Mouse (Mus musculus) urinary bladder, postnatal 25 days (tissue): ENCODE data around the gene Msi2.

Experiments used
- DNase-seq: peaks from one replicate; pipeline ENCODE4 v3.0.0; 2022; ENCODE audit warnings: low spot score

Gene Msi2

GRCm38 (mm10) chr11:88482236-88482635 is 236.1 kb downstream of the Msi2 start:
- DNase-seq, result no peak

GRCm38 (mm10) chr11:88481602-88482161 is 236.6 kb downstream of the Msi2 start:
- DNase-seq, result no peak

GRCm38 (mm10) chr11:88481092-88481601 is 237.2 kb downstream of the Msi2 start:
- DNase-seq, result no peak

GRCm38 (mm10) chr11:88479498-88479897 is 238.8 kb downstream of the Msi2 start:
- DNase-seq, result no peak

GRCm38 (mm10) chr11:88474889-88475440 is 243.3 kb downstream of the Msi2 start:
- DNase-seq, result no peak

GRCm38 (mm10) chr11:88472731-88473130 is 245.6 kb downstream of the Msi2 start:
- DNase-seq, result no peak

GRCm38 (mm10) chr11:88471981-88472647 is 246.2 kb downstream of the Msi2 start:
- no peak for DNase-seq

- no peak for DNase-seq
Observed at GRCm38 (mm10) chr11:88470599-88470998, 247.7 kb downstream of the Msi2 start.

GRCm38 (mm10) chr11:88468996-88469395 is 249.3 kb downstream of the Msi2 start:
- DNase-seq, result no peak

GRCm38 (mm10) chr11:88467498-88468245 is 250.6 kb downstream of the Msi2 start:
- DNase-seq, result peak; percentile 52

GRCm38 (mm10) chr11:88463951-88464350 is 254.4 kb downstream of the Msi2 start:
- no peak for DNase-seq

GRCm38 (mm10) chr11:88462789-88463188 is 255.5 kb downstream of the Msi2 start:
- no peak for DNase-seq

- DNase-seq, result no peak
Observed at GRCm38 (mm10) chr11:88461601-88462000, 256.7 kb downstream of the Msi2 start.

- DNase-seq, result no peak
Observed at GRCm38 (mm10) chr11:88459946-88460736, 258.2 kb downstream of the Msi2 start.

- no peak for DNase-seq
Observed at GRCm38 (mm10) chr11:88457241-88457738, 261.0 kb downstream of the Msi2 start.

- DNase-seq, result no peak
Observed at GRCm38 (mm10) chr11:88454867-88455806, 263.2 kb downstream of the Msi2 start.

GRCm38 (mm10) chr11:88449180-88449579 is 269.1 kb downstream of the Msi2 start:
- DNase-seq, result no peak

GRCm38 (mm10) chr11:88448571-88448970 is 269.7 kb downstream of the Msi2 start:
- DNase-seq, result no peak

GRCm38 (mm10) chr11:88447350-88447749 is 271.0 kb downstream of the Msi2 start:
- no peak for DNase-seq

GRCm38 (mm10) chr11:88443905-88444304 is 274.4 kb downstream of the Msi2 start:
- no peak for DNase-seq

GRCm38 (mm10) chr11:88443291-88443690 is 275.0 kb downstream of the Msi2 start:
- no peak for DNase-seq
